Mouse (Mus musculus) heart, adult 2 months (tissue): ENCODE measurements around the gene Calml4.

Experiments
- CTCF ChIP-seq: fragments of 200-600 bp; IDR thresholded peaks from 2 replicates; pipeline ENCODE4 v1.8.1; 2022; ENCODE audit warnings: antibody characterized with exemption, mild to moderate bottlenecking, moderate library complexity
- POLR2A ChIP-seq: fragments of 200-500 bp; IDR thresholded peaks from 2 replicates; pipeline ENCODE4 v1.6.1; 2011; ENCODE audit warnings: mild to moderate bottlenecking, low read depth, low read length, control low read depth; ENCODE audit not compliant: insufficient read depth

GRCm38 (mm10) chr9:62860866-62861265, 3.0 kb downstream of the Calml4 start:
- TF ChIP-seq CTCF (no peak), POLR2A (no peak)
